Mouse (Mus musculus): Measurements from ENCODE around the gene Pafah1b1. TPM values are rescaled to one million over a fixed set of nuclear protein-coding genes. Genes with fewer than 3 reads are reported as not detected.
A peak's percentile ranks its signal among the peaks of the same experiment; 100 is the strongest.

The Pafah1b1 gene
- polyA plus RNA-seq, 1 experiment from 2014 or later: 60.1 TPM

DNA sequence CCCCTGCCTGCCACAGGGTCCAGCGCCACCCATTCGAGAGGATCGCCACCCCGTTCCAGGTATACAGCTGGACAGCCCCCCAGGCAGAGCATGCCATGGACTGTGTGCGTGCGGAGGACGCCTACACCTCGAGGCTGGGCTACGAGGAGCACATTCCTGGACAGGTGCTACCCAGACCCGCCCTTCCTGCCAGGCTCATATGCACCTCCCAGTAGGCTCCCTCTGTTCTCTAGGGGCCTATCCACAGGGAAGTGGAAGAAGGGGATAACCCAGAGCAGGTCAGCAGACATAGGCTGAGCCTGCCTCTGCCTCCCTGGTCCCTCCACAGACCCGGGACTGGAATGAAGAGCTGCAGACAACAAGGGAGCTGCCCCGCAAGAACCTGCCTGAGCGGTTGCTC lies 64.1 kb downstream of the Pafah1b1 start:
- no peak overlapping the region for H3K9ac ChIP-seq (replicated peaks)
- H3K4me1 ChIP-seq (replicated peaks): no peaks in the 10 kb centered on the region
- 0 out of 2 replicates have a peak, but pooled peaks cover 7% of the 10 kb centered on the region for H3K9me3 ChIP-seq
- 93% methylated on average over 13 of the region's 13 CpGs for WGBS
- no peak overlapping the region for H3K27ac ChIP-seq
- no peaks in the 10 kb centered on the region for H3K27me3 ChIP-seq
- H3K4me3 ChIP-seq (replicated peaks): no peak overlapping the region
- no peak overlapping the region for H3K4me2 ChIP-seq
- H3K36me3 ChIP-seq: peaks cover 90% of the 10 kb centered on the region
- no peak for ATAC-seq (ENCODE audit: insufficient number of reproducible peaks, insufficient read depth, low FRiP score, low TSS enrichment, low read depth)

DNA sequence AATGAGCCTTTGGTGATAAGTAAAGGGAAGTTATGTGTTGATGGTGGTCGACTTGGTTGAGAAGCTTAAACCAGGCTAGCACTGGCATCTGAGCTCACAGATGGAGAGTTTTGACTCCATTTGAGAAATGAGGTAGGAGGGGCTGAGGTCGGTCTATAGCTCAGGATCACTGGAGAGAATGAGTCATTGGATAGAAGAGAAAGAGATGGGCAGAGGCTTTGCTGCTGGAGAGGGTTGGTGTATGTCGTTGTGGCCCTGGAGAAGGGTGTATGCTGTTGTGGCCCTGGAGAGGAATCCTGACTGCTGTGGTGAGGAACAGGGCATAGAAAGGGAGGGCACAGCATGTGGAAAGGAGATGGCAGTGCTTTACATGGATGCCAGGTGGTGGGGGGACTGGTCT lies 68.5 kb downstream of the Pafah1b1 start:
- WGBS: 91% methylated on average over 3 of the region's 3 CpGs
- no peak for ATAC-seq (ENCODE audit: insufficient number of reproducible peaks, insufficient read depth, low FRiP score, low TSS enrichment, low read depth)
- Histone ChIP-seq H3K9me3 (0 out of 2 replicates have a peak, but pooled peaks cover 7% of the 10 kb centered on the region), H3K9ac (replicated peaks) (no peak overlapping the region), H3K4me1 (replicated peaks) (peaks cover 23% of the 10 kb centered on the region), H3K27ac (no peak overlapping the region), H3K4me2 (no peak overlapping the region), H3K36me3 (peaks cover 49% of the 10 kb centered on the region), H3K4me3 (replicated peaks) (no peak overlapping the region), H3K27me3 (no peaks in the 10 kb centered on the region)

DNA sequence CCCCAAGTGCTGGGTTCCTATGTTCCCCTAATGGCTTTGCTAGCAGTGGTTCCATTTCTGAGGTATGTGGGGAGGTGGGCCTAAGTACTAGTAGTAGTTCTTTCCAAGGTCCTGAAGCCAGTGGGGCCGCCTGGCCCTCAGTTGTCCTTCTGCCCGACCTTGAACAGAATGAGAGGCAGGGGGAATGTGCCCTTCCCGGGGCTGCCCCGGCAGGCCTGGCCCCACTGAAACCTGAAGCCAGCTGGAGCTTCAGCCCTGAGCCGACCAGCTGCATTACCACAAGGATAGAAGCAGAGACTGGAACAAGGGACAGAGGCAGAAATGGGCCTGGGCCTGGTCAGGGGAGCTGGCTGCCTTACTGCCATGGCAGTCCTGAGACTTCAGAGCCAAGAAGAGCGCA lies 71.1 kb downstream of the Pafah1b1 start:
- Histone ChIP-seq H3K4me3 (replicated peaks) (no peak overlapping the region), H3K9me3 (0 out of 2 replicates have a peak, but pooled peaks cover 6% of the 10 kb centered on the region), H3K27ac (no peak overlapping the region), H3K36me3 (peaks cover 24% of the 10 kb centered on the region), H3K27me3 (no peaks in the 10 kb centered on the region), H3K4me2 (no peak overlapping the region), H3K4me1 (replicated peaks) (peaks cover 35% of the 10 kb centered on the region), H3K9ac (replicated peaks) (no peak overlapping the region)
- no peak for ATAC-seq (ENCODE audit: insufficient number of reproducible peaks, insufficient read depth, low FRiP score, low TSS enrichment, low read depth)
- WGBS: 56% methylated on average over 6 of the region's 6 CpGs

DNA sequence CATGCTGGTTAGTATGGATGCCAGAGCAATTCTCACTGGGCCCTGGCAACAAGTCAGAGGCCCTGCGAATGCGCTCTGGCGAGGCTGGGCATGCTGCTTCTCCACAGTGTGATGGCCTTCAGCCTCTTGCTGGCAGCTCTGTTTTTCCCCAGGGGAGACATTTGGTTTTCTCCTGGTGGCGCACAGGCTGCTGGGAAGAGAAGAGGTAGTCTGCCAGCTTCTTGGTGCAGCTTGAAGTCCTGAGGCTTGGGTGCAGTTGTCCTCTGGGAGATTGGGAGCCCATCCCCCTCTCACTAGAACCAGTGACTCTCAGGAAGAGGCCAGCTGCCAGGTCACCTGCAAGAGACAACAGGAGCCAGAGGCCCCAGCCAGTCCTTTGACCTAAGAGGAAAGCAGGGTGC lies 71.7 kb downstream of the Pafah1b1 start:
- H3K4me2 ChIP-seq: no peak overlapping the region
- 88% methylated on average over 4 of the region's 4 CpGs for WGBS

DNA sequence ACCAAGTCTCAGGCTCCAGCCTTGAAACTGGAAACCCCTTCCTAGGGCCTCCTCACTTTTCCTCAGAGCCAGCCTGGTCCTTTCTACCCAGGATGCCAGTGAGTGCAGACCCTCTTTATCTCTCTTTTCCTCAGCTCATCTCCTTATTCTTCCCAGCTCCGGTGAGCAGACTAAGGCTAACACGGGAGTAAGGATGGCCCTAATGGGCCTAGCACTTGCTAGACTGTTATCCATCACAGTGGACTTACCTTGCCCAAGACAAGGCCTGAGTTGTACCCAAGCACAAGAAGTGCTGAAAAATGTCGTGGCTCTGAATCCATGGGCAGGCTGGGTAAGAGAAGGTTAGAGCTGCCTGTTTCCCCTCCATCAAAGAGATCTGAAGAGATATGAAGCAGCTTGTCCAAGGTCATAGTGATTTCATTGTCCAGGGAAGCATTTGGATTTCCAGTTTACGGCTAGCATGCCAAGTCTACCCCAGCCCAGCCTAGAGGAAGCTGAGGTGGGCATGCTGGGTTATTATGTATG lies 73.8 kb downstream of the Pafah1b1 start:
- no peak for ATAC-seq (ENCODE audit: insufficient number of reproducible peaks, insufficient read depth, low FRiP score, low TSS enrichment, low read depth)
- peak overlapping the region; percentile 83; the same call in 1 of the 2 replicates for H3K9ac ChIP-seq (replicated peaks)
- H3K36me3 ChIP-seq: 0 out of 2 replicates have a peak, but pooled peaks cover 4% of the 10 kb centered on the region
- H3K4me3 ChIP-seq (replicated peaks): peak overlapping the region; percentile 97
- peaks cover 35% of the 10 kb centered on the region for H3K4me1 ChIP-seq (replicated peaks)
- no peaks in the 10 kb centered on the region for H3K27me3 ChIP-seq
- no peaks in the 10 kb centered on the region for H3K9me3 ChIP-seq
- 66% methylated on average over 4 of the region's 4 CpGs for WGBS
- H3K4me2 ChIP-seq: peak overlapping the region; percentile 90
- no peak overlapping the region for H3K27ac ChIP-seq

More for the DNA sequence above, 71.7 kb downstream of the Pafah1b1 start:
- Histone ChIP-seq H3K27ac (no peak overlapping the region), H3K9ac (replicated peaks) (no peak overlapping the region), H3K27me3 (no peaks in the 10 kb centered on the region), H3K4me3 (replicated peaks) (no peak overlapping the region), H3K4me1 (replicated peaks) (peaks cover 35% of the 10 kb centered on the region), H3K36me3 (peaks cover 18% of the 10 kb centered on the region), H3K9me3 (no peaks in the 10 kb centered on the region)
- no peak for ATAC-seq (ENCODE audit: insufficient number of reproducible peaks, insufficient read depth, low FRiP score, low TSS enrichment, low read depth)

DNA sequence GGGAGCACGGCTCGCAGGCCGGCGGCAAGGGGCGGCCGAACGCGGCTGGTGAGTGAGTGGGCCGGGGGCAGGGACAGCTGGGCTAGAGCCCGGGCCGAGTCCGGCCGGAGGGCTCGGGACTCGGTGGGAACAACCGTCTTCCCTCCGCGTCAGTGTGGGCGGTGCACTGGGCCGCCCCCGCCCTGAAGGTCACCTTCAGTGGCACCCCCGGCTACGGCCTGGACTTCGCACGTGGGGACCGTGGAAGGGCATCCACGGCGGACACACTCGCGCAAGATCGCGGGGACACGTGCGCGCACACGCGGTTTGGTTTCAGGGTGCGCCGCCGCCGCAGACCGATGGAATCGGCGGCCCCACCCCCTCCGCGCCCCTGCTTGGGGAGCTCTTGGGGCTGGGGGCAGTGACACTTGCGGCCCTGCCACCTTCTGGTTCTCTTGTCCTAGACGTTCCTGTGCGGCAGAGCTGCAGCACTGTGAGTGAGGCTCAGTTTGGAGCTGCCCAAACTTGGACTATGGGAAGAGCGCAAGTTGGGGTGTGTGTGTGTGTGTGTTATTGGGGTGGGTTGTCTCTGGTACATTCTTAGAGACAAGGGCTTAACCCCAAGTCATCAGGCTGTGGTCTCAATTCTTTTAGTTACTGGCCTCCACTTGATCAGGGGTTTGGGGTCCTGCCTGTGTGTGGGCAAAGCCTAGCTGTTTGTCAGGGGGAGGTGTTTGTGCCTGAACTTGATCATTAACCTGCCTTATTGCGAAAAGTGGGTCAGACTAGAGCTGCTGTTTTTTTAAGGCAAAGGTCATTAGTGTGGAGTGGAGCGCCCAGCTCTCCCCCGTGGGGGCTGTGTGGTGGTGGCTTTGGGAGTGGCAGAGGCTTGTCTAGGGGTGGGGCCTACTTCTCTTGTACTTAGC lies 74.6 kb downstream of the Pafah1b1 start:
- H3K4me2 ChIP-seq: peak overlapping the region; percentile 90
- peak; percentile 69 for ATAC-seq (ENCODE audit: insufficient number of reproducible peaks, insufficient read depth, low FRiP score, low TSS enrichment, low read depth)
- 0 out of 2 replicates have a peak, but pooled peaks cover 4% of the 10 kb centered on the region for H3K36me3 ChIP-seq
- peak overlapping the region; percentile 72 for H3K27ac ChIP-seq
- no peaks in the 10 kb centered on the region for H3K9me3 ChIP-seq
- under 1% methylated on average over 53 of the region's 53 CpGs for WGBS
- H3K4me1 ChIP-seq (replicated peaks): peaks cover 35% of the 10 kb centered on the region
- peak overlapping the region; percentile 97 for H3K4me3 ChIP-seq (replicated peaks)
- no peaks in the 10 kb centered on the region for H3K27me3 ChIP-seq
- H3K9ac ChIP-seq (replicated peaks): peak overlapping the region; percentile 83

DNA sequence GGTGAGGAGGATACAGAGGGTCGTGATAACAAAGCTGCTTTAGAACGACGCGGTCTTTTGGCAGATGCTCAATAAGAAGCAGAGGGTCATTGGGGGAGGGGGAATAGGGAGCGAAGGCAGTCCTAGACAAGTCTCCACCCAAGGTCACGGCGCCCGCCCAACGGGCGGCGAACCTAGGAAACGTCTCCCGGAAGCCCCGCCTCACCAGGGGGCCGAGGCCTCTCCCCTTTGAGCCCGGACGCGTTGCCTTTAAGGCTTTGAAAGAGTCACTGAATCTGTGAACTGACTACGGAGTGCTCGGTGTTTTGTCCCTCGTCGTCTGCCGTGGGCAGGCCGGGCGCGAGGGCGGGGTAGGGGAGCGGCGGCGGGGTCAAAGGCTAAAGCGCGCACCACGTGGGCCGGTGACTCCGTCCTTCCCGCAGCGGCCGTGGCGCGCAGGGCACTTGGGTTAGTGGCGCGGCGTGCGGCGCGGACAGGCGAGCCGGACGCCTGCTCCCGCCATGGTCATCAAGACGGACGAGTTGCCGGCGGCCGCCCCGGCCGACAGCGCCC lies 75.3 kb downstream of the Pafah1b1 start, which contains the start of gene Cluh:
Gene Cluh (plus strand): TSS at position 401 of the 552 bp plus-strand sequence.
- H3K4me2 ChIP-seq: peak within 1 kb of the TSS; percentile 90
- H3K36me3 ChIP-seq: 0 out of 2 replicates have a peak, but pooled peaks cover 4% of the 10 kb centered on the region
- under 1% methylated on average over 58 of the region's 58 CpGs for WGBS
- H3K9ac ChIP-seq (replicated peaks): peak within 1 kb of the TSS; percentile 83
- H3K27ac ChIP-seq: peak within 1 kb of the TSS; percentile 72
- H3K9me3 ChIP-seq: no peaks in the 10 kb centered on the region
- 0 out of 2 replicates have a peak, but pooled peaks cover 3% of the 10 kb centered on the region for H3K27me3 ChIP-seq
- peaks cover 35% of the 10 kb centered on the region for H3K4me1 ChIP-seq (replicated peaks)
- peak within 1 kb of the TSS; percentile 97 for H3K4me3 ChIP-seq (replicated peaks)
- ATAC-seq (ENCODE audit: insufficient number of reproducible peaks, insufficient read depth, low FRiP score, low TSS enrichment, low read depth): peak; percentile 91

DNA sequence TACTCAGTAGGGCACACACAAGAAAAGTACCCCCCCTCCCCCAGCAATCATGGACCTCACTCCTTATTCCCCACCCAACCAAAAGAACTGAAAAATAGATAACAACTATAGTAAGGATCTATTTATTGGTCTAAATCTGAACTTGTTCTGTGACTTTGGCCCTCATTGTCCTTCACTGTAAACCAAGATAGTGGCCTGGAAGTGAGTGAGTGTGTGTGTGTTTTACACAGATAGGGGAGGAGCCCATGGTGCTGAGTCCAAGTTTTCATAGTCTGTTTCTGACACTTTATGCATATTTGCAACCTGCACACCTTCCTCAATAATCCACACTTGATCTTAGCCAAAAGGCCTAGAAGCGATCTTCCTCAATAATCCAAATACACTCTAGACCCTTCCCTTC lies 75.8 kb downstream of the Pafah1b1 start:
- ATAC-seq (ENCODE audit: insufficient number of reproducible peaks, insufficient read depth, low FRiP score, low TSS enrichment, low read depth): no peak
- Histone ChIP-seq H3K36me3 (0 out of 2 replicates have a peak, but pooled peaks cover 4% of the 10 kb centered on the region), H3K27ac (no peak overlapping the region), H3K4me1 (replicated peaks) (peaks cover 31% of the 10 kb centered on the region), H3K27me3 (0 out of 2 replicates have a peak, but pooled peaks cover 6% of the 10 kb centered on the region), H3K4me3 (replicated peaks) (peak overlapping the region; percentile 97), H3K9ac (replicated peaks) (peak overlapping the region; percentile 83; the same call in 1 of the 2 replicates), H3K9me3 (no peaks in the 10 kb centered on the region), H3K4me2 (peak overlapping the region; percentile 90)
- 12% methylated on average over 1 of the region's 1 CpGs for WGBS

DNA sequence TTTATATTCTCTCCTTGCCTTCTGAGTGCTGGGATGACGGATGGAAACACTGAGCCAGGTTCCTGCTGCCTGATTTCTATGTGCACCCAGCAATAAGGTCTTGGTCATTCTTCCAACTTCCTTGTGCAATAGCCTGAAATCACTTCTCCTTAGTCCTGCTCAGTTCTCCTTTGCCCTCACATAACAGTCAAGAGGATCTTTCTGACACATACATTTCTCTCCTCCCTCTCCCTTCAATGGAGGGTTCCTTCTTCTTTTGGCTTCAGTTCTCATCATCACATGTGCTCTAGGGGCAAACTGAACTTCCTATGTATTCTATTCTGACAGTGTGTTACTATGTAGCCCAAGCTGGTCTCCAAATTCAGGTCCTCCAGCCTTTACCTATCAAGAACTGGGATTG lies 76.5 kb downstream of the Pafah1b1 start:
- no peak overlapping the region for H3K4me3 ChIP-seq (replicated peaks)
- 81% methylated on average over 1 of the region's 1 CpGs for WGBS

DNA sequence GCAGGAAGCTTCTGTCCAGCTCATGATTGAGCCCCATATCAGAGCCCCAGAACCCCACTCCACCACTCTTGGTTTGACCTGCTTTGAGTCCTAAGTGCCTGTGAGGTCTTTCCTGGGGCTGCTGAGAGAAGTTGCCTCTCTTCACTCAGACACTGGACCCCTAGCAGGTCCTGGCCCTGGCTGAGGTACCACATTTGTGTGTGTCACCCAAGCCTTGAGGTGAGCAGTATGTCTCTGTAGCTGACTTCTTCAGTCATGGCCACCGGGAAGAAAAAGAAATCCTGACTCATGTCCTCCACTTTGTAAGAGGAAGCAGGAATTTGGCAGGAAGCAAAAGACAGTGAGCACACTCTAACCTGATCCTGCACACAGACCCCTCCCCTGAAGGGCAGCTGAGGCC lies 84.8 kb downstream of the Pafah1b1 start:
- no peak for ATAC-seq (ENCODE audit: insufficient number of reproducible peaks, insufficient read depth, low FRiP score, low TSS enrichment, low read depth)
- Histone ChIP-seq H3K4me2 (no peak overlapping the region), H3K27me3 (peaks cover 48% of the 10 kb centered on the region), H3K9me3 (no peaks in the 10 kb centered on the region), H3K36me3 (no peaks in the 10 kb centered on the region), H3K27ac (no peak overlapping the region), H3K4me1 (replicated peaks) (peaks cover 16% of the 10 kb centered on the region), H3K9ac (replicated peaks) (no peak overlapping the region), H3K4me3 (replicated peaks) (no peak overlapping the region)
- WGBS: 69% methylated on average over 1 of the region's 1 CpGs

More for the DNA sequence above, 76.5 kb downstream of the Pafah1b1 start:
- no peak overlapping the region for H3K9ac ChIP-seq (replicated peaks)
- ATAC-seq (ENCODE audit: insufficient number of reproducible peaks, insufficient read depth, low FRiP score, low TSS enrichment, low read depth): no peak
- peaks cover 24% of the 10 kb centered on the region for H3K4me1 ChIP-seq (replicated peaks)
- no peak overlapping the region; the same call in 1 of the 2 replicates for H3K4me2 ChIP-seq
- no peaks in the 10 kb centered on the region for H3K9me3 ChIP-seq
- 0 out of 2 replicates have a peak, but pooled peaks cover 6% of the 10 kb centered on the region for H3K27me3 ChIP-seq
- H3K36me3 ChIP-seq: 0 out of 2 replicates have a peak, but pooled peaks cover 4% of the 10 kb centered on the region
- H3K27ac ChIP-seq: no peak overlapping the region
